Mouse (Mus musculus) adrenal gland (tissue): Measurements from ENCODE around the gene Lbhd2.

Source experiments
- intact Hi-C: fragments of 180-260 bp; cut with DNase I; formaldehyde crosslinking; loops from one replicate; pipeline ENCODE4 v1.15.1; 2025

The Lbhd2 gene

DNA sequence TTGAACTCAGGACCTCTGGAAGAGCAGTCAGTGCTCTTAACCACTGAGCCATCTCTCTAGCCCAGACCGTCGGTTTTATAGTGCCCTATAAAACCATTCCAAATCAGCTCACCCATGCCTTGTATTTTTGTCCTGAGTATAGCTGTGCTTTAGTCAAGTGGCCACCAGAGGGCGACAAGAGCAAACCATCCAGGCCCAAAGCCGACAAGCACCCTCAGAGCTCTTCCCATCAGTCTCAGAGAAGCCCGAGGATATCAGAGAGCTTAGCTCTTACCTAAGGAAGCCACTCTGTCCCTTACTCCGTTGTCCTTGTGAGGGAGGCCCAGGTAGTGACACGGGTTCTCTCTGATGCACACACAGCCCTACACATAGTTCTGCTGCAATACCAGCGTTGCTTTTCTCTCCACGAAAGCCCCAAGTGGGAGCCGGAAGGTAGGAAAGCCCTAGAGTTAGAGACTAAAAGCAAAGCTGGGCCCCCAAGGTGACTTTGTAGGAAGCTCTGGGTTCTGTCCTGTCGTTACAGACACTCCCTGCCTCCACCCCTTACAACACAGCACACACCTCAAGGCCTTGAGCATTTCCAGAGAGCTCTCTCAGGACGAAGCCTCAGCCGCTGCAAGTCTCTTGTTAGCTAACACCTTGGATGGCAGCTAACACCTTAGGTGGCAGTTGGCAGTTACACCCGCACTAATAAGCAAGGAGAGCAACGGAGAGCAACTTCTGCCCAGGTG is 5.0 kb upstream of the Lbhd2 start:
- intact Hi-C loops: no loop called here

DNA sequence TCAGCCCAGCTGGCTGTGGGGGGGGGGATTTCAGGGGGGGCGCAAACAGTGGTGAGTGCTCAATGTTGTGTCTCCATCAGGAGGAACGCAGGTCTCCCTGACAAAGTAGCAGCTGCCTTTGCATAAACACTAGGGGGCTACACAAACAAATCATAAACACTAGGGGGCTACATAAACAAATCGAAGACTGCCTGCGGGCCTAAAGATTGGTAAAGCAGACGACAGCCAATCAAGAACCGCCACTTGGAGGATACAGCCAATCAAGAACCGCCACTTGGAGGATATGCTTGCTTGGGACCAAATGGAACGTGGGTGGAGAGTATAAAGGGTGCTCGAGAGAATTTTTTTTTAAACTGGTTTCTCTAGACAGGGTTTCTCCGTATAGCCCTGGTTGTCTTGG is 1.7 kb upstream of the Lbhd2 start:
- intact Hi-C loops: no loop called here

DNA sequence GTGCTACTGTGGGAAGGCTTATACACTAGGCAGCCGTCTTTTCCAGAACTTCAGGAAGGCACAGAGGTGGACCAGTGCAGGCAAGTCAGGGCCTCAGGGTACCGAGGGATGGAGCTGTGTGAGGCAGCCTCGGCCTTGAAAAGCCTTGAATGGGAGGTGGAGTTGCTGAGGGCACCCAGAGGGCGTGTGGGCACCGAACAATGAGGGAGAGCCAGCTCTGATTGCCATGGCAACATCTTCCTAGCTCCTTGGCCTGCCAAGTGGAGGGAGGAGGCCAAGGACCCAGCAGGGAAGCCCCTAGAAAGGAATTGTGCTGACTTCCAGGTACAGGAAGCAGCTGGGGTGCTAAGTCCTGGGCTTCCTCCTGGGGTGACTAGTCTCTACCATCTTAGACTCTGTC is 3.0 kb downstream of the Lbhd2 start:
- intact Hi-C loops: no loop called here

DNA sequence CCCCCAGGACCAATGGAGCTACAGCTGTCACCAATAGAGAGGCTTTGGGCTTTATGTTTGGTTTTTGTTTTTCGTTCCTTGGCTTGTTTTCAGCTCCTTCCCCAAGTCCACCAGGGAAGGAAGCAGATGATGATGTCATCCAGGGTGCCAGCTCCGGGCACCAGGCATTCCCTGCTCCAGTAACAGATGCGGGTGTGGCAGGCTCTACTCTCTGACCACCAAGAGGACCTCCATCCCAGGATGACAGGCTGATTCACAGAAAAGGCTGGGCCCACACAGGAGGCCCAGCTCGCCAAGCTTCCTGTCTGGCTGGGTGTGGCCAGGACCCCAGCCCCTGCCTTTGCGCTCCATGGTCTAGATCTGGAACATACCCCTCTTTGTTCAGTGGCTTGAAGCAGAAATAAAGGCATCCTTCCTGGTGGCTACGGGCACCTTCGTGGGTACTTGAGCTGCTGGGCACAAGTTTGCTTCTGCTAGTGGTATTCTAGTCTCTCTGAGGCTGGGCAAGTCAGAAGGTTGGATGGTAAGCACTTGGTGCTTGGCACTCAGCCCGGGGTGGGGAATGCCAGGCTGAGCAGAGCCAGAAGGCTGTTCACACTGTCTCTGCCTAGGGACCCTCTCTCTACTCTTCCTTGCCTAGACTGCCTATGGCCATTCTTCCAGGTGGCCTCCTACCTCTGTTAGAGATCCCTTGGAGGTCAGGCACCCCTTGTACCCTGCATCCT is 5.2 kb downstream of the Lbhd2 start:
- intact Hi-C loops: loop anchor here (5.0 kb wide), 2 partner anchors 79 to 139 kb away; partner anchors contain the start of gene Amn

DNA sequence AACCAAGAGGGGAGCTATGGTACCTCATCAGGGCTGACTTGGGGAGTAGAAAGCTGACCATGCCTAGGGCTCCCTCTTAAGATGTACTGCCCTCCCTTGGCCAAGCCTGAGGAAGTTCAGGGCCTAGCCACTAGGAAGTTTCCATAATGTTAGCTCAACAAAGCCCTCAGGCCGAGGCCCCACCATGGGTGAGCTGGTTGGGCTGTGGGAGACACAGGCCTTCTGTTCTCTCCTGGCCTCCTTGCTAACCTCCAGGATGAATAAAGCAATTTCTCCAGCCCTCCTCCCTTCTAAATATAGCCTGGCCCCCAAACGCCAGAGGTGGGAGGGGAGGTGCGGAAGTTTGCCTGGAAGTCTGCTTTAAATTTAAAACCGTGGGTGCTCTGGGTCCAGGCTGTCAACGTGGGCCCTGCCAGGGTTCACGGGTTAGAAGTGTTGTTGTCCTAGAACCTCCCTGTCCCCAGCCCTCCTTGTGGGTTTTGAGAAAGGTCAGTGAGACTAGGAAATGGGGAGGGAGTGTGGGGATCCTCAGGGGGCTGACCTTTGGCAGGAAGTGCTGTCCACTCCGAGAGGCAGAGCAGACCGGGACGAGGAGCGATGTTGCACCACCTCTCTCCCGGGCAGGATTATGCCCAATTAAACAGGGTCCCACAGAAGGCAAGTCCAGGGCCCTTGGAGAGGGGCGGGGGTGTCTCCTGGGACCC is 6.1 kb downstream of the Lbhd2 start:
- intact Hi-C loops: loop anchor here (5.0 kb wide), 2 partner anchors 80 to 140 kb away; partner anchors contain the start of gene Amn

DNA sequence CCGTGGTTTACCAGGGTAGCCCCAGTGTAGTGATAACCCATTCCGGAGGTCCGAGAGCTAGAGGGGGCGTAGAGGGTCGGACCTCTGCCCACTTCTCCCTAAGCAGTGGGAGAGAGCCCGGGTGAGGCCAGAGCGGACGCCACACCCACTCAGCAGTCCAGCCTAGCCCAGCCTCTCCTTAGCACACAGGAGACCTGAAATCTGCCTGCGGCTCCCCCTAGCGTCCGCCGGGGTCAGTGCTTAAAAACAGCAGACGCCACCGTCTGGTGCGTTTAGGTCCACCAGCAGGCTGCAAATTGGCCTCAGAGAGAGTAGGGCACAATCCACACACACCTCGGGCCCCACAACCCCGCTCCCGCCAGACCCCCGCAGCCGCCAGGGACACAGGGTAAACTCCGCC is 6.7 kb downstream of the Lbhd2 start:
- intact Hi-C loops: loop anchor here (5.0 kb wide), 2 partner anchors 81 to 141 kb away; partner anchors contain the start of gene Amn

DNA sequence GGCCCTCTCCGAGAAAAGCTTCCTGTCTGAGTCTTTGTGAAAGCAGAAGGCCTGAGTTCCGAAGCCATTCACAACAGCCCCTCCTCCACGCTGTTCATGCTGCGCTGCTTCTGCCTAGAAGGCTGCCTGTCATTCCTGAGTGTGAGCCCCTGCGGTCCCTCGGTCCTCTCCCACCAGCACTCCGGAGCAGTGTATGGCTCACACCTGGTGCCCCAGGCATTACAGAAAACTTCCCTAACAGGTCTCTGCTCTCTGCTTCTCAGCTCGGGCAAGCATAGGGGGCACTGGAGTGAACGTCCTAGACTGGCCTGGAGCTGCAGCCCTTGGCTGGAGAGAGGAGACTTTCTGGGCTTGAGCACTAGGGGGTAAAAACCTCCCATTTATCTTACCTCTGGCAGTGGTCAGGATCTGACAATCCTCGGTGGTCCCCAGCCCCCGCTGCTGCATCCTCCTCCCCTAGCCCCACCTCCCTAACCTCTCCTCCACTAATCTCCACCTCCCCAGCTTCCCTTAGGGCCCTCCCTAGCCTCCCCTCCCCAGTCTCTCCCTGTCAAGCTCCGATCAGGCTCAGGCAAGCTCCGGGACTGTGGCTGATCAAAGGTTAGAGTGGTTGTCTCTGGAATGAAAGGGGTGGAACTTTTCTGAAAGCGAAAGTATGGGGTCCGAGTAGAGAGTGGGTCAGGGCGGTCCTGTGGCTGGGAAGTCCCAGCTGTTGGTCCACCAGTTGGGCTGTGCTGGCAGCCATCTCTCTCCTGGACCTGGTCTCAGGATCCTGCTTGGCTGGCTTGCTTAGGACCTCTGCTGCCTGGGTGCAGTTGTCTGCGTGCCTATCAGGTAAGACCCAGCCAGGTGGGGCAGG is 10.5 kb downstream of the Lbhd2 start, which contains the start of gene Exoc3l4:
Exoc3l4 (plus strand) TSS at position 97 of the 859 bp plus-strand sequence.
- intact Hi-C loops: no loop called here

DNA sequence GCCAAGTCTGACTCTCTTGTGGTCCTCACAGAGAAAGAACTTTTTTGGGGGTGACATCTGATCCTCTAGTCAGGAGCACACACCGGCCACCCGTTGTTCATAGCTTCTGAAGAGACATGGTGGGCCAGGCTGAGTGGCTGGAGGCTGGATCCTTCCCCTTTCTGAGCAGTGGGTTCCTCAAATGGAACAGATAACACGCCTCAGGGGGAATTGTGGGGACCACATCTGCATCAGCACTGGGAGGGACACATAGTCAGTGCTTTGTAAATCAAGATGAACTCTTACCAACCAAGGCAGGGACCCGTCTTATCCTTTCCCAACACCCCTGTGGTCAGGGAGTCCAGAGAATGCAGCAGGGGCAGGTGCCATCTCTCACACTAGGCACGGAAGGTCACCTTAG is 13.3 kb downstream of the Lbhd2 start:
- intact Hi-C loops: no loop called here

DNA sequence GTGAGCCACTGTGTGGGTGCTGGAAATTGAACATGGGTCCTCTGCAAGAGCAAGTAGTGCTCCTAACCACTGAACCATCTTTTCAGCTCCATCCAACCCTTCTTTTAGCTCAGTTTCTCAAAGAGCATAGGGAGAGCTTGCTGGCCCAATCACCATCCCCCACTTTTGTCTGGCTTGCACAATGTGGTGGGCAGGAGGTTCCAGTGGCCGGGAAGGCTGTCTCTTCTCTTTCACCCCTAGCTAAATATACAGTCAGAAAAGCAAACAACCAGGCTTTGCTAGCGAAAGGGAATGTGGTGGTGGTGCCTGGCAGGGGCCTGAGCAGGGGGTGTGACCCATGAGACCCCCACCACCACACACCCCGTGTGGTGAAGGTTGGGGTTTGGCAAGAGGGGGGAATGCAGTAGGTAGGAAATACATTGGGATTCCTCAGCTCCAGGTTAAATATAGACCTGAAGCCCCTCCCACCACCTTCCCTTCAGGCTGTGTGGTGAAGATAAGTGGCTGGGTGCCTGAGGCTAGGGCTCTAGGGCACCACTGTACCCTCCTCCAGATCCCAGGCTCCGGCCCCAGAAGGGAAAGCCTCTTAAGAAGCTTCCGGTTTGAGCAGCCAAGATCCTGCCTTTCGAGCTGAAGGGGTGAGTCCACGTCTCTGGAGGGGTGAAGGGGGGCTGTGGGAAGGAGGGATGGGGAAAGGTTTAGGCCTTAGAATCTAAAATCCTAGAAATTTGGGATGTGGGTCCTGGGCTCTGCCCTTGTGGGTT is 14.5 kb downstream of the Lbhd2 start:
- intact Hi-C loops: no loop called here

DNA sequence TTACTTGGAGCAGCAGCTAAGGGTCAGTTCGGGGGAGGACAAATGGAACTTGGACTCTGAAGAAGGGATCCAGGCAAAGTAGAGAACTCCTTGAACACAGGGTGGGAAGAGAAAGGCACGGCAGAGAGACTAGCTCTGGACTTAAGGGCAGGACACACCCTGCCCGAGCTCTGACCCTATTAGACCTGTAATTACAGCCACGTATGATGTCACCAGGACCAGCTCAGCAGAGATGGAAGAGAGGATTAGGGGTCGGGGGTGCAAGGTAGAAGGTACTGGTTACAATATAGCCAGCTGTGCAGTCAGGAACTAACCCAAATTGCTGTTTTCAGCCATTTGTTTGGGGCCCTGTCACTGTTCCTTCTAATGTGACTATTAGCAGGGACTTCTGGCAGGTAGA is 16.2 kb downstream of the Lbhd2 start:
- intact Hi-C loops: no loop called here

DNA sequence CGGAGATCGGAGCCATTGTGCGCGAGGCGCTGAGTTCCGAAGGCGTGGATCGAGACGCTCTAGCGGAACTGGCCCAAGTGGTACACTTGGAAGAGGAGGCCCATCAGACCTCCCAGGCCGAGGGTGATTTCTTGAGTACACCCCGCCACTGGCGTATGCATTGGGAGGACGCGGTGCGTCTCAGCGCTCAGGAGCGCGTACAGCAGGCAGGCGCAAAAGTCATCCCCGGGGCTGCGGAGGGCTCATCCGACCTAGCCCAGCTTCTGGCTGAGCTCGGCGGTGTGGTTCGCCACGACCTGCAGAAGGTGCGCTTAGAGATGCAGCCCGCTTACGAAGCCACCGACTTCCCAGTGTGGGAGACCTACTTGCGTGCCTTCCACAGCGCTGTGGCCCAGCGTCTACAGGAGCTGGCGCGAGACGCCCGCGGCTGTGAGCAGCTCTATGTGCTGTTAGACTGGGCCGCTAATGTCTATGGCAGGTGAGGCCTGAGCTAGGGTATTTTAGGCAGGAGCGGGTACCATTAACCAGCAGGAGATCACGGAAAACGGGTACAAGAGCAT is 17.0 kb downstream of the Lbhd2 start:
- intact Hi-C loops: no loop called here

DNA sequence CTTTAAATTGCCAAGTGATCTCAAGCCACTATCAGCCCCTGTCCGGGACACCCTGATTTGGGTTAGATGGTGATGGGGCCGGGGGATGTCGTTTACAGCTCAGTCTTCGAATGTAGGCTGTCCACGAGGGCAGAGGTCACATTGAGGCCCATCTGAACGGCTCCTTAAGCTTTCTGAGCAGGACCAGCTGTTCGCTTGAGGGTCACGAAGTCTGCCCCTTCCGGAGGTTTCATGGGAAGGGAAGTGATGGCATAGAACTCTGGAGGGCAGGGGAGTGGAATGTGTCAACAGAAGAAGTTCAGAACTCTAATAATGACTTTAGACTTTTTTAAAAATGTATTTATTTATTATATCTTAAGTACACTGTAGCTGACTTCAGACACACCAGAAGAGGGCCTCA is 17.9 kb downstream of the Lbhd2 start:
- intact Hi-C loops: no loop called here

DNA sequence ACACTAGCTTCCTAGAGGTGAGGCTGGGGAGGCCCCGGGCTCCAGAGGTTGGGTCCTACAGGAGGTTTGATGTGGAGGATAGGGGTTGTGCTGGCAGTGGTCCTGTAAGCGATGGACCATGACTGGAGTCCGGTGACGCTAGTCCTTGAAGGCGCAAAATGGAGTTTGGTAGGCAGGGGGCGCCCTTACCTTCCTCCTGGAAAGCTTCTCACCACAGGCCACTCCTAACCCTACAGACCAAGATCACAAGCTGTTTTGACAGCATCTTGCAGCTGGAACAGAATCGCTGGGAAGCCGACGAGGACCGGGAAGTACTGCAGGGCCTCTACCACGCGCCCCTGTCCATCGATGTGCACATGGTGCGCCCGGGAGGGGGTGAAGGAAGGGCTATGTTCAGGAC is 18.6 kb downstream of the Lbhd2 start:
- intact Hi-C loops: no loop called here

DNA sequence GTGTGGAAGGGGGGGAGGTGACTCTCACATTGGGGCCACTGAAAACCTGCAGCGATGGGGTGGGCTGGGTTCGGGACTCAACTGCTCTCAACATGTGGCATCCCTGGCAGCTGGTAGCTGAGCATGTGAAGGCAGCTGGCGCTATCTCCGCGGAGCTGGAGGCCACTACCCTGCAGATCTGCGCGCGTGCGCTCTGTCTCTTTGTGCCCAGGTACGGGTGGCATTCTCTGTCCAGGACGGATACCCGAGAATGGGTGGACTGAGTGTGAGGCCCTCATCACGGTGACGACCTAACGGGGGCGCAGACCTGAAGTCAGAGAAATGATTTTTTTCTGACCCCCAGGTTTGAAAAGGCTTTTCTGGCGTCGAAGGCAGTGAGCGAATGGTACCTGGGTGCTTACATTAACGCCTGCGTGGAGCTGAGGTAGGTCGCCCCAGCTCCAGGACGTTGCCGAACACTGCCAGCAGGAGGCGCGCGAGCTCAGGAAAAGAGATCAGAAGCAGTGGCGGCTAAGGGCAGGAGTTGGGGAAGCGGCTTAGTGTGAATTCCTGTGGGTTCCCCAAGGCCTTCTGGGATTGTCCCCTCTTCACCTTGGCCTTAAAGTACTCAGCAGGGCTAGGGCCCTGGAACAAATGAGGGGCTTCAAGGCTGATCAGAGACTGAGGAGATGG is 19.3 kb downstream of the Lbhd2 start:
- intact Hi-C loops: loop anchor here (1.0 to 2.0 kb wide), 2 partner anchors 33 to 43 kb away; no protein-coding TSS in a partner anchor

DNA sequence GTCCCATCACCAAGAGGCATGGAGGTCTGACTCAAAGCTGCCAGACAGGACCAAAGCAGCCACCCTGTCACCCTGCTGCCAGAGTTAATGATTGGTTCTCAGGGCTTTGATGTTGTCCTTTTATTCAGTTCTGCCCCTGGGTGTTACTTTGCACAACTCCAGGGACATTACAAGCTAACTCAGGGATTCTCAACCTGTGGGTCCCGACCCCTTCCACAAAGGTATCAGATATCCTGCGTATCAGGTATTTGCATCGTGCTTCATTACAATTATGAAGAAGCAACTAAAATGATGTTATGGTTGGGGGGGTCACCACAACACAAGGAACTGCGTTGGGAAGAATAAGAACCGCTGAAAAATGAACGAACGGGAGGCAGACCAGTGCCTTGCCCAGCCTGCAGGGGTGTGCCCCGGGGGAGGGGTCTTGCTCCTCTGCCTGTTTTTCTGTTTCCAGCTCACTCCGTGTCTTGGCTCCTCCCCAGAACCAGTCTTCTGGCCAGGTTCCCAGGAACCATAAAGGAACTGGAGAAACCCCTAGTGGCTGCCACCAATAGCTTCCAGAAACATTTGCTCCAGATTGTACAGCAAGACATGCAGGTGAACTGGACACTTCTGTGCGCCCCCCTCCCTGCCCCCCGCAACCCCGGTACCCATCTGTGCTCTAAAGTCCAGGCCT is 21.0 kb downstream of the Lbhd2 start:
- intact Hi-C loops: loop anchor here (2.0 kb wide), 1 partner anchor 41 kb away; no protein-coding TSS in a partner anchor

DNA sequence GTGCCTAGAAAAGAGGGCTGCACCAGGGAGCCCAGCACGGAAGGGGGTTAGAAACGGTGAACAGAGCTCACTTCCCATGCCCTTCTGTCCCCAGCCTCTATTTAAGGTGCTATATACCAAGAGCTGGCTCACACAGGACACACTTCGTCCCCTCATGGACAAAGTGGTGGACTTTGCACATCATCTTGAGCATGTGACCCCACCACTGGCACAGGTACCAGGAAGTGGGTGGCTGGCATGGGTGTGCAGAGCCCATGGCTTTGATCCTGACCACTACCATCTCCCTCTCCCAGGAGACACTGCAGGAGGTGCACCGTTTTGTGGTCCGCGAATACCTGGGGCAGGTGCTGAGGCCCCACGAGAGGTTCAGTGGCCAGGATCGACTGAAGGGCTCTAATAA is 21.8 kb downstream of the Lbhd2 start:
- intact Hi-C loops: no loop called here

DNA sequence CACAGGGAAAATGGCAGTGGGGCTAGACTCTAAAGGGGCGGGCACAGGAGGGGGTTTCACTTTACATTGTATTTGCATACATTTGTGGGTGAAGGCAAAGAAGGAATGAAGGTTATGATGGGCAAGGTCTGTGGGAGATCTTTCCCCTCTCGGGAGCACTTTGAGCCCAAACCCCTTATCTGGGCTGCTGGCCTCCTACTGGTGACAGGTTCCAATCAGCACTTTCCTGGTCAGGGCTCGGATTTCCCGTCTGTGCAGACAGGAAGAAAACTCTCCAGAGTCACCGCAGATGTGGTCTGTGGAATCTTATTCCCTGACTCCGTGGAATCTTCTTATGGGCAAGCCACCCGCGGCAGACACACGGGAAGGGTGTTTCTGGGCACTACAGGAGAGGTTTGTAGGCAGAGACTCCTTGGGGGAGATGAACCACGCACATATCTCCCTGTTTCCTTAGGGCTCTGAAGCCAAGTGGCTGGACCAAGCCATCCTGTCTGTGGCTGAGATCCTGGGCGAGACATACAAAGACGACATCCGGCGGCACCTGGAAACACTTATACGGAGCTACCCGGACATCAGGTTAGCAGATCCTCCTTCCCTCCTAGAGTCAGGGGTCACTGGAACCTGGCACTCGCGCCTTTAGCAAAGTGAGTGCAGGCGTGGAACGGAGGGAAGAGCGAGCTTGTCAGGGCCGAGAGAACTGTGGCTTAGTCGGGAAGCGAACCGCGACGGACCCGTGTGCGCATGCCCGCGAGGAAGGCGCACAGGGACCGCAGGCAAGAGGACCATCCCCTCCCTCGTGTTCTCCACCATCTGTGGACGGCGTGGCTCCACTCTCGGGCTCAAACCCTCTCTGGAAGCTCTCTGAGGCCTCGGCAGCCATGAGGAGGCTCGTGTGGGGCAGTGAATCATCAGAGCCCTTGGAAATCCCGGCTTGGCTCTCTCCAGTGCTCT is 22.6 kb downstream of the Lbhd2 start:
- intact Hi-C loops: no loop called here
